Mouse (Mus musculus) cortical plate, adult 2 months (tissue): ENCODE measurements around the gene Efna3.

Experiments used
- CTCF ChIP-seq: fragments of 200-500 bp; IDR thresholded peaks from 2 replicates; pipeline ENCODE4 v1.5.1; 2011; ENCODE audit warnings: mild to moderate bottlenecking, control low read depth, low read length; ENCODE audit not compliant: insufficient read depth; ENCODE audit errors: extremely low read depth
- POLR2A ChIP-seq: fragments of 200-500 bp; IDR thresholded peaks from 2 replicates; pipeline ENCODE4 v1.6.1; 2011; ENCODE audit warnings: mild to moderate bottlenecking, low read length, control low read depth; ENCODE audit not compliant: insufficient read depth; ENCODE audit errors: extremely low read depth

DNA sequence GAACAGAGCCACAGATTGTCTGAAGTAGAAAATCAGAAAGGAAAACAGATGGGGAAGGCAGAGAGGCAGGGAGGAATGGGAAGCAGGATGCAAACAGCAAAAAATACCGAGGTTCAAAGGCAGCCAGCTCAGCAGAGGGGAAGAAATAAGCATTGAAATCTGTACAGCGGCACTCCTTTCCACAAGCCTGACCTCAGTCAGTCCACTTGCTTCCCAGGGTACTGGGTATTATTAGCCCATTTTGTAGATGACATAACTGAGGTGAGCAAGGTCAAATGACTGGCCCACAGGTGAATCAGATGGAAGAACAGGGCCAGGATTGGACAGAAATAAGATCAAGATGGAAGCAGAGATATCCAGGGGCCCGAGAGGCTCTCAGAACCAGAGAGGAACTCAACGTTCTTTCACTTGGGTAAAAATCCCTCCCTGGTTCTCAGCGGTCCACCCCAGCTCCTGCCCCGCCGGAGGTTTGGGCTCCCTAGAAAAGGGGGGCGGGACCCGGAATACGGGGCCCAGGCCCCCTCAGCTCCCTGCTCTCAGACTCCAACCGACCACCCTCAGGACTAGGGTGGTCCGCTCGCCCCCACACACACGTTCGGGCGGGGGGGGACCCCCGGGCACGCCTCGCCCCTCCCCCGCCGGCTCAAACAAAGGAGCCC, 14.4 kb upstream of the Efna3 start:
- TF ChIP-seq POLR2A (no peak), CTCF (no peak)
